Mouse (Mus musculus): ENCODE data around the gene Ccdc117. TPM values are rescaled to one million over a fixed set of nuclear protein-coding genes. Genes with fewer than 3 reads are reported as not detected.
"Not testable (repeated sequence)": the region's sequence is repeated elsewhere in the genome, so short reads cannot be mapped to it uniquely, and the experiment has no call there.

Ccdc117 gene
- total RNA-seq (2021) = 10 to 100 TPM; 17.6 to 20.5 TPM
- long read RNA-seq, experiment 1, transcript Ccdc117-201 (5 exons, 3,372 nt) = major isoform, 67 of 72 reads
- long read RNA-seq, experiment 1, partial matches to known transcripts = 4 of 72 reads
- long read RNA-seq, experiment 1, other reads (novel, unspliced or antisense) = 1 of 72 reads
- long read RNA-seq, experiment 2, transcript Ccdc117-201 (5 exons, 3,372 nt) = major isoform, 39 of 43 reads
- long read RNA-seq, experiment 2, partial matches to known transcripts = 0 of 43 reads
- long read RNA-seq, experiment 2, other reads (novel, unspliced or antisense) = 4 of 43 reads

- intact Hi-C loops (cut with DNase I) = loop anchor here (2.0 to 5.0 kb wide), 2 partner anchors 19 to 85 kb away; no protein-coding TSS in a partner anchor
These were observed at the start of gene Ccdc117 for GRCm38 (mm10) chr11:5541799-5542481. Ccdc117 (minus strand) TSS chr11:5542187.

GRCm38 (mm10) chr11:5575046-5575445, 33.1 kb upstream of the Ccdc117 start:
- DNase-seq = no peak
- intact Hi-C loops (cut with DNase I) = no loop called here

More at GRCm38 (mm10) chr11:5541799-5542481, at the start of gene Ccdc117:
- DNase-seq = peak; percentile 88 to 89

GRCm38 (mm10) chr11:5573821-5574220, 31.8 kb upstream of the Ccdc117 start:
- intact Hi-C loops (cut with DNase I) = no loop called here
- DNase-seq = no peak

- intact Hi-C loops (cut with DNase I) = no loop called here
- DNase-seq = no peak
These were observed 29.9 kb upstream of the Ccdc117 start for GRCm38 (mm10) chr11:5571856-5572255.

- intact Hi-C loops (cut with DNase I) = no loop called here
- DNase-seq = no peak
These were observed 27.5 kb upstream of the Ccdc117 start, which contains the start of gene Ankrd36 for GRCm38 (mm10) chr11:5569474-5569873. Ankrd36 (plus strand) TSS chr11:5569684.

GRCm38 (mm10) chr11:5568082-5568481, 26.1 kb upstream of the Ccdc117 start:
- intact Hi-C loops (cut with DNase I) = no loop called here
- no peak for DNase-seq

GRCm38 (mm10) chr11:5567654-5568053, 25.7 kb upstream of the Ccdc117 start:
- intact Hi-C loops (cut with DNase I) = no loop called here
- DNase-seq = no peak

GRCm38 (mm10) chr11:5566506-5566905, 24.5 kb upstream of the Ccdc117 start:
- no peak for DNase-seq
- intact Hi-C loops (cut with DNase I) = no loop called here

- no peak for DNase-seq
- intact Hi-C loops (cut with DNase I) = no loop called here
These were observed 23.6 kb upstream of the Ccdc117 start for GRCm38 (mm10) chr11:5565596-5565995.

GRCm38 (mm10) chr11:5563898-5564297, 21.9 kb upstream of the Ccdc117 start:
- DNase-seq = no peak
- intact Hi-C loops (cut with DNase I) = loop anchor here (5.0 kb wide), 1 partner anchor 63 kb away; no protein-coding TSS in a partner anchor

- intact Hi-C loops (cut with DNase I) = loop anchor here (5.0 kb wide), 1 partner anchor 65 kb away; no protein-coding TSS in a partner anchor
- no peak for DNase-seq
These were observed 20.8 kb upstream of the Ccdc117 start for GRCm38 (mm10) chr11:5562625-5563268.

- DNase-seq = no peak
- intact Hi-C loops (cut with DNase I) = loop anchor here (5.0 kb wide), 1 partner anchor 67 kb away; no protein-coding TSS in a partner anchor
These were observed 18.3 kb upstream of the Ccdc117 start for GRCm38 (mm10) chr11:5560273-5560672.

- no peak for DNase-seq
- intact Hi-C loops (cut with DNase I) = no loop called here
These were observed 9.9 kb upstream of the Ccdc117 start for GRCm38 (mm10) chr11:5551931-5552330.

GRCm38 (mm10) chr11:5551430-5551829, 9.4 kb upstream of the Ccdc117 start:
- intact Hi-C loops (cut with DNase I) = no loop called here
- DNase-seq = no peak

GRCm38 (mm10) chr11:5546693-5547092, 4.7 kb upstream of the Ccdc117 start:
- no peak for DNase-seq
- intact Hi-C loops (cut with DNase I) = no loop called here

- intact Hi-C loops (cut with DNase I) = no loop called here
- no peak for DNase-seq
These were observed 3.5 kb upstream of the Ccdc117 start for GRCm38 (mm10) chr11:5545457-5545856.

- DNase-seq = not testable (repeated sequence)
- intact Hi-C loops (cut with DNase I) = loop anchor here (5.0 kb wide), 1 partner anchor 83 kb away; no protein-coding TSS in a partner anchor
These were observed 2.7 kb upstream of the Ccdc117 start for GRCm38 (mm10) chr11:5544709-5545108.

- intact Hi-C loops (cut with DNase I) = loop anchor here (5.0 kb wide), 1 partner anchor 84 kb away; no protein-coding TSS in a partner anchor
- no peak for DNase-seq
These were observed 1.3 kb upstream of the Ccdc117 start for GRCm38 (mm10) chr11:5543281-5543680.

- intact Hi-C loops (cut with DNase I) = loop anchor here (5.0 kb wide), 1 partner anchor 85 kb away; no protein-coding TSS in a partner anchor
- DNase-seq = no peak
These were observed 647 bp upstream of the Ccdc117 start for GRCm38 (mm10) chr11:5542482-5543185.

GRCm38 (mm10) chr11:5541230-5541798, 673 bp downstream of the Ccdc117 start:
- intact Hi-C loops (cut with DNase I) = loop anchor here (2.0 to 5.0 kb wide), 2 partner anchors 19 to 86 kb away; no protein-coding TSS in a partner anchor
- no peak for DNase-seq

Measured in heart, postnatal 14 days (tissue).